Mouse (Mus musculus): ENCODE results near the gene Ccnt1.
A peak's percentile ranks its signal among the peaks of the same experiment; 100 is the strongest.
"Not testable (repeated sequence)": the region's sequence is repeated elsewhere in the genome, so short reads cannot be mapped to it uniquely, and the experiment has no call there.

The Ccnt1 gene

DNA sequence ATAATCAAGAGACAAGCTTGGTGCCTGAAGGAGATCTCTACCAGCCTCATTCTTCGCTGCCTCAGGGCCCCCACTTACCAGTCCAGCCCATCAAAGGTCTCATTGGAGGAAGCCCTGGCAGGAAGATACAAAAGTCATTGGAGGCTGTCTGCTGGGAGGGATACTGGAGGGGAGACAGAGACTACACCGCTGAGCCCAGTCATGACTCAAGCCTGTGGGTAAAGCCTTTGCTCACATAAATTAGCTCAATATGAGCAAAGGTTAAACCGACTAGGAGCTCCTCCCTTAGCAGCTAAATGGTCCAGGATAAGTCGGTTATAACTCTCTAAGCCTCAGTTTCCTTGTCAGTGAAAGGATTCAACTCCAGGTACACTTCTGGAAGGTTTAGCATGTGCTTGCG lies 24.3 kb upstream of the Ccnt1 start:
- DNase-seq (ENCODE audit: low spot score) = no peak

DNA sequence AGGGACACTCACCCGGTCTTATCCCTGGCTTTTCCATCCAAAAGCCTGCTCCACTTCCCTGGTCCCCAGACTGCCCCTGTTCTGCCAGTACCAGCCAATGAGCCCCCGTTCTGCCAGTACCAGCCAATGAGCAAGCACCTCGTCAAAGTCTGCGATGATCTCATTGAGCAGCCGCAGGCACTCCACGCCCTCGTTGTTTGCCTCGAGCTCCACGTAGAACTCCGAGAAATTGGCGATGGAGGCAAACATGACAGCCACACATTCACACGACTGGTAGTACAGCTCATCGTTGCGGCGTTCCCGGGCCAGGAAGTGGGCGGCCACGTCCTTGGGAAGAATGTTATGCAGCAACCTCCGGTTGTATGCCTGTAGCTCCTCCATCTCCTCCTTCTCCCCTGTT lies 23.5 kb upstream of the Ccnt1 start:
- DNase-seq (ENCODE audit: low spot score) = no peak

DNA sequence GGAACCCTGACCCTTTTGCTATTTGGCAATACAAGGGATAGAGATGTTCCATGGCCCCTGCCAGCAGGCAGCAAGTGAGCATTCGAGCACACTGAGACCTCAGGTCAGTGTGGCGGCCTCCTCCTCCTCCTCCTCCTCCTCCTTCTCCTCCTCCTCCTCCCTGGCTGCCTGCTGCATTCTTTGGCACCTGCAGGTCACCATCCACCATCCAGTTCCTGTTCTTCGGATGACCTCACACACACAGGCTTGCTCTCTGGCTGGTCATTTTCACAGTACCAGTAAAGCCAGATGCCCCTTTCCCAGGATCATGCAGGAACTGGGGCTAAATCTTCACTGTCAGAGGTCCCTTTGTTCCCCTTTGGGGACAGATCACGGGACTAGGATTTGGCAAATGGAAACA lies 20.7 kb upstream of the Ccnt1 start:
- DNase-seq (ENCODE audit: low spot score) = no peak

DNA sequence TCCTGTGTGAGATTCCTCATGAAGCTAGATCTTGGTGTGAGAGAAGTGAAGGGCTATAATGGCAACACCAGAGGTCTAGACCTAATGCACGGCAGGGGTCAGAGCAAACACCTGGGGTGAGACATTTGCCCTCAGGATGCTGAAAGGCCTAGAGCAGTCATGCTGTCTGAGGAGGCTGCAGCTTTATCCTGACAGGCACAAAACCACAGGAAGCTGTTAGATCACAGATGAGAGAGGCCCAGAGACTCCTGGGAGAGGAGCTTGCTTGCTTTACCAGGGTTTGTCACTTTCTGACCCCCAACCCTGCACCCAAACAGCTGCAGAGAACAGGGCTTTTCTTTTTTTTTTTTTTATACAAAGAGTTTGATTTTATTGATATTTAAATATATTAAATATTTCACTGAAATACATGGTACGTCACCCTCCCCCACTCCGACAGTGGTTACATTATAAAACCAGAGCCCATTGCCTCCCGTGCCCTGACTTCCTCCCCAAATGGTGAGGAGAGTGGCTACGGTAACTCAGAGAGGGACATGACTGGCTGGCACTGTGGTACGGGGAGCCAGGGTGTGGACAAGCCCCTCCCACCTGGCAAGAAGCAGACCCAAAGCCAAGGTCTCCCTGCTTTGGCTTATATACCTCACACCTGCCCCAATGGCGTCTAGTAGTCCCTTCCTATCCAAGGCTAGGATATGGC lies 19.1 kb upstream of the Ccnt1 start:
- no peak for DNase-seq (ENCODE audit: low spot score)

DNA sequence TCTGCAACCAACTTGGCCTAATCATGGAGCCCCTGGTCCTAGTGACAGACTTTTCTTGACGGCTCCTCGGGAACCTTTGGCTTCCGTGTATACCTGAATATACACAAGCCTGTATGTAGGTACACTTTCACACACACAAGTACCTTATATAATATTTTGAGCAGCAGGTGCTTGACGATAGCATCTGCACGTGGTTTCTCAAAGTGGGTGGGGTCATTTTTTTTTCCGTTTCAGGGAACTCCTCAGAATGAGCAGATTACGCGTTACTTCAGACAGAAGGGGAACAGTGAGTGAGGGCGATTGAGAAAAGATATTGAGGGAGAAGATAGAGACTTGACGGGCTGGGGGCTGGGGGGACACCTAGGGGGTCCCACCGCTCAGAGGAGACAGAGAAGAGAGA lies 17.0 kb upstream of the Ccnt1 start:
- no peak for DNase-seq (ENCODE audit: low spot score)

DNA sequence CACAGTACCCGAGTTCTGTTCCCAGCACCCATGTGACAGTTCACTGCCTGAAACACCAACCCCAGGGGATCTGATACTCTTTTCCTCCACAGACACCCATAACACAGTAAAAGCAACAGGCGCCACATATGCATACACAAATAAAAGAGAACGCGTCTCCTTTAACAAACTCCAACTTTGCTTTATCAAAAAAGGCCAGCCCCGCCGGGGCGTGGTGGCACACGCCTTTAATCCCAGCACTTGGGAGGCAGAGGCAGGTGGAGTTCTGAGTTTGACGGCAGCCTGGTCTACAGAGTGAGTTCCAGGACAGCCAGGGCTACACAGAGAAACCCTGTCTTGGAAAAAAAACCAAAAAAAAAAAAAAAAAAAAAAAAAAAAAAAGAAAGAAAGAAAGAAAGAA lies 15.4 kb upstream of the Ccnt1 start:
- DNase-seq (ENCODE audit: low spot score) = not testable (repeated sequence)

DNA sequence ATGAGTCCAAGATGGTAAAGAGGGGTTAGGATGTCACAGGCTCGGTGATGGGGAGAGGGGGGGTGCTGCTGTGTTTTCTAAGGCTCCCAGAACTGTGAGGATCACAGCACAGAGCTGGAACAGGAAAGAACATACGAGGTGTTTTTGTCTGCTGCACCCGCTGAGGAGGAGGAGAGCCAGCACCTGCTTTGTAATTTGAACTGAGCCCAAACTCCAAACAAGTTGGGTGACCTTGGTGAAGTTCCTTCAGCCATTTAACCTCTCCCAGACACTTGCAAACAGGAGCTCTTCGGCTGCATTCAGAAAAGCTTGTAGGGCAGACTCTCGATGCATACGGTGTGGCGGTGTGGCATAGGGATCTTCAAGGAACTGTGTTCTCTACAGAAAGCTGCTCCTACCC lies 14.7 kb upstream of the Ccnt1 start:
- no peak for DNase-seq (ENCODE audit: low spot score)

DNA sequence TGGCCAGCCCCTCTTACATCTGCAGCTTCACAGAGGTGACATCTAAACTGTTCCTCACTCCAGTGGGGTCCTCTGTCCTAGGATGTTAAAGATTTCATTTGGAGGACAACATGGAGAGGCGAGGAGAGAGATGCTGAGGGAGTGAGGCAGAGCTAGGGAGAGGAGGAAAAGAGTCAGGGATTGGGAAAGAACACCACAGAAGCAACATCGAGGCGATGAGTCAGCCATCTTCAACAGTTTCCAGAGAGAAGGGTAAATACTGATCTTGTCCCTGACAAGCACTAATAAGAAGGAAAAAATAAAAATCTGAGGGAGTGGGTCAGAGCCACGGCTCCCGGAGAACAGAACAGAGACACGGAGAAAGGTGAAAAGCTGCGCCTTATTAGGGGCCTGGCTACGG lies 12.3 kb upstream of the Ccnt1 start:
- DNase-seq (ENCODE audit: low spot score) = no peak

DNA sequence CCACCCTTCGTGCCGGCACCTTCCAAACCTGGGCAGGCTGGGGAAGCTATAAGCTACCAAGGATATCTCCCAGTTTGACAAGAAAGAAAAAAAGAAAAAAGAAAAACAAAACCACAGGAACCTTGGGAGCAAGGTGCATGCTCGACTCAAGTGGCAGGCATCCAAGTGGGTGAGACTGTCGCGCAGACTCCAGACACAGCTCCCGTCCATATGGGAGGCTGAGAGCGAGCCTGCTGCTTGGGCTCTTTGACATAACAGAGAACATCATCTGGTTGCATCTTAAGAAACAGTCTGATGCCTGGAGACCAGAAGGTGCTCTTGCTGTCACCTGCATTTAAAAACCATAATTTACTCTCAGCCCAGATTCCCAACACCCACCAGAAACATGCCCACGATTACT lies 11.7 kb upstream of the Ccnt1 start:
- DNase-seq (ENCODE audit: low spot score) = no peak

DNA sequence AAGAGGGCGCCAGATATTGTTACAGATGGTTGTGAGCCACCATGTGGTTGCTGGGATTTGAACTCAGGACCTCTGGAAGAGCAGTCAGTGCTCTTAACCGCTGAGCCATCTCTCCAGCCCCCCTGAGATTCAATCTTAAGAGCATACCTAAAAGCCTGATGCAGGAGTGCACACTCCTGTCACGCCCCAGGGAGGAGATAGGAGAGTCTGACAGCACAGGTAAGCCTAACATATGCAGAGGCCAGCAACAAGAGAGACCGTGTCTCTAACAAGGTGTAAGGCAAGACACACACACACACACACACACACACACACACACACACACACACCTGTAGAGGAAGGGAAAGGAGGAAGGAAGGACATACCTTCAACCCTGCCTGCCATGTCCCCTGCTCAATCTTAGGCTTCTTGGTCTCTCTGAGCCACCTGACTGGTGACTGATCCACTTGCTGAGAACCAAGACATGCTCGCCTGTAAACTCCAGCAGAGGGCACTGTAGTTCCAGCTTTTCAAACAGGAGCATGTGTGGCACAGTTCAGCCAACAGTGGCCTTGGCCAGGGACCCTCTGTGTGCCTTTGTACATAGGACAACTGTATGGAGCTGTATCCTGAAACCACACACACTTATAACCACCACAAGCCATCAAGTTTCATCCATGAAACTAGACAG lies 9.2 kb upstream of the Ccnt1 start:
- DNase-seq (ENCODE audit: low spot score) = peak; percentile 80

DNA sequence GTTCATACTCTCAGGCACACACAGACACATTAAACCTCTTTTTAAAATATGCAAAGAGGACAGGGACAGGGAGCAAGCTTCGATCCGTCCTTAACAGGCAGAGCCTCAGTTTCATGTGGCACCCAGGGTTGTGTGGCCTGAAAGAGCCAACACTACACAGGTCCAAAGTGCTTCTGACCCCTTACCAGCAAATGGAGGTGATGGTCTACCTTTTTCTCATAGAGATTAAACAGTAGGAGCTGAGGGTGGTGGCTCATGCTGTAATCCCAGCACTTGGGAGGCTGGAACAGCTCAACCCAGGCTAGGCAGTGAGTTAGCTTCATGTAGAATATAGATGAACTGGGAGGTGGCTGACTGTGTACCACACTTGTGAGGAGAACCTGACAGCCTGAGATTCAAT lies 8.6 kb upstream of the Ccnt1 start:
- no peak for DNase-seq (ENCODE audit: low spot score)

DNA sequence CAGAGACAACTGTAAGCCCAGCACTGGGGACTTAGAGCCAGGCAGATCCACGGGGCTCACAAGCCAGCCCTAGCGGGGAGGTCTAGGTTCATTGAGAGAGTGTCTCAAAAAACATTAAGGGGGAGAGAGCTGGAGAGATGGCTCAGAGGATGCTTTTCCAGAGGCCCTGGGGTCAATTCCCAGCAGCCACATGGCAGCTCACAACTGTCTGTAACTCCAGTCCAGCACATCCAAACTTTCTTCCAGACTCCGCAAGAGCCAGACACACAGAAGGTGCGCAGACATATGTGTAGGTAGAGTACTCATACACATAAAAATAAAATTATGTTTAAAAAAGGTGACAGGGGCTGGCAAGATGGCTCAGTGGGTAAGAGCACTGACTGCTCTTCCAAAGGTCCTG lies 2.6 kb upstream of the Ccnt1 start:
- no peak for DNase-seq (ENCODE audit: low spot score)

DNA sequence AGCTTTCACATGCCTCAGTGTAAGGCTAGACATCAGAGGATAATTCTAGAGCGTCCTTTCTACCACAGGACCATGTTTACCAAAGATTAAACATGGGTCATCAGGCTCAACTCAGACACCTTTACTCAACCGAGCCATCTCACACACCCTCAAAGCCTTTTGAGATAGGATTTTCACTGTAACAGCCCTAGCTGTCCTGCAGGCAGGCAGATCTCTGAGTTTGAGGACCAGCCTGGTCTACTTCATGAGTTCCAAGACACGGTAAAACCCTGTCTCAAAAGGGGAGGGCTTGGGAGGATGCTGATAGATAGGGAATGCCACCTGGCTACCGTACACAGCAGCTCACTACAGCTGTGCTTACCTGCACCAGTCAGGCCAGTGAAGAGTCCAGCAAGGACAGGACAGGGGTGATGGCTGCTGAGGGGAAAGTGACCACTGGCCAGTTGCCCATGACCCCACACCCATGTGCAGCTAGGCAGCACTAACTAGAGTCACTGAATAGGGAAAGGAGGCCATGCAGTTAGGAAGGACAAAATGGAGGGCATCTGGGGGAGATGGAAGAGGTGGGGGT lies 843 bp downstream of the Ccnt1 start:
- DNase-seq (ENCODE audit: low spot score) = no peak

DNA sequence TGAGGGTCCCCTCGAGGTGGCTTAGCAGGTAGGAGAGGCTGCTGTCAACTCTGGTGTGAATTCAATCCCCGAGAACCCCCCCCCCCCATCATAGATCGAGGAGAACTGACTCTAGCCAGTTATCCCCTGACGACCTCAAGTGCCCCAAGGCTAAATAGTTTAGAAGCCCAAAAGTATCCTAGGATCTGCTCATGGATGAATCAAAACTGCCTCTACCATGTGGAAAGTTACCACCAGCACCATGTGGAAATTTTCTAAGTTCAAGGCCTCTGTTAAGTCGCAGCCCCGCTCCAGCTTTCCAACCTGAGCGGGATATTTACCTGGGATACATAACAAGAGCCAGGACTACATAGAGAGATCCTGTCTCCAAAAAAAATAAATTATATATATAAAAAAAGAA lies 1.5 kb downstream of the Ccnt1 start:
- no peak for DNase-seq (ENCODE audit: low spot score)

DNA sequence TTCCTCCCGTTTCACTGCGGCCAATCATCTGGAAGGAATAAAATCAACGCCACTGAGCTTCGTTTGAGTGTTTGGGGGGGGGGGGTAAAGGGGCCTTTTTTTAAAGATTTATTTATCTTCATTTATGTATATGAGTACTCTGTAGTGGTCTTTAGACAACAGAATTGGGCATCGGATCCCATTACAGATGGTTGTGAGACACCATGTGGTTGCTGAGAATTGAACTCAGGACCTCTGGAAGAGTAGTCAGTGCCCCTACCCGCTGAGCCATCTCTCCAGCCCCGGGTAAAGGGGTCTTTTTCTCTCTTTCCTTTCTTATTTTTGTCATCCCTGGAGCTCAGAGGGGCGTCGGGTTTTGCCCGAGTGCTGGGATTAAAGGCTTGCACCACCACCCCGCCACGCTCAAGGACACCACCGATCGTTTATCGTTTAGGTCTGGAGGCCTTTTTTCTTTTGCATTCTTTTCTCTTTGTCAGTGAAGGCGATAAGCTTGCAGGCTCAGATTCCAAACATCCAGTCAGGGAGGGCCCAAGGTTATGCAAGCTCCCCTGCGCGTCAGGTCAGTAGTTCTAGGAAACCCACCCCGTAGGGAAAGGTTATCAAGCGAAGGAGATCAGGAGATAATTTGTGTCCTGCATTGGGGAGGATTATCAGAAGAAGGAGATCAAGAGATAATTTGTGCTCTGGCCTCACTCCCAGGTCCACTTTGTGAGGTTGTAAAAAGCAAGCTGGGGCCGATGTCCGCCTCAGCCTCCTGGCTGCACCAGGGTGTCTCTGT lies 2.3 kb downstream of the Ccnt1 start:
- no peak for DNase-seq (ENCODE audit: low spot score)

DNA sequence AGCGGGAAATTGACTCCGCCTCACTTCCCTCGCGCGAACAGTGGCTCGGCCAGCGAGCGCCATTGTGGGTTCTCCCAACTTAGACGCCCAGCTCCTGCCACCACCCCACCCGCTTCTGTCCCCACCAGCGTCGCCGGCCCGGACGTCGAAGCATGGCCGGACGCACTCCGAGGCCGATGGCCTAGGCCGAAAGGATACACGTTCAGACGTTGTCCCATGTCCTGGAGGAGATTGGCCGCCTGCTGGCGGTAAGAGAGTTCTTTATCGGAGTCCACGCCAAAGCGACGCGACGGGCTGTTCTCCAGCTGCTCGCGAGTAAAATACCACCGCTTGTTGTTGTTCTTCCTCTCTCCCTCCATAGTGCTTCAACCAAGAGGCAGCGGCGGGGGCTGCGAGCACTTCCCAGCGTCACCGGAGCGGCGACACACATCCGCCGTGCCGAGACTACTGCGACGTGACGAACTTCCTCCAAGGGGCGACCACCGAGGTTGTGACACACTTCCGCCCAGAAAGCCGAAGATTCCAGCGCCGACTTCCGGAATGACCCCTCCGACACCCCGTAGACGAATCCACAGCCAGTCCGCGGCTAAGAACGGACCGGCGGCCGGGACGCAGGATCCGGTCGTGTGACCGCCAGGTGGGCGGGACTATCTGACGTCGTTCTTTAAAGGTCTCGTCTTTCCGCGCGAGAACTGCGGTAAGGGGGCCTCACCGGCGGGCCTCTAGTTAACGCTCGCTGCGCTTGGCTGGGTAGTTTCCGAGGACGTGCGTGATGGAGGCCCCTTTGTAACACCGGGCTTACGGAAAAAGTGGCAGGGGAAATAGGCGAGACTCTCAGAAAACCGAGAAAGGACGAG lies 3.2 kb downstream of the Ccnt1 start:
- peak; percentile 99 for DNase-seq (ENCODE audit: low spot score)

DNA sequence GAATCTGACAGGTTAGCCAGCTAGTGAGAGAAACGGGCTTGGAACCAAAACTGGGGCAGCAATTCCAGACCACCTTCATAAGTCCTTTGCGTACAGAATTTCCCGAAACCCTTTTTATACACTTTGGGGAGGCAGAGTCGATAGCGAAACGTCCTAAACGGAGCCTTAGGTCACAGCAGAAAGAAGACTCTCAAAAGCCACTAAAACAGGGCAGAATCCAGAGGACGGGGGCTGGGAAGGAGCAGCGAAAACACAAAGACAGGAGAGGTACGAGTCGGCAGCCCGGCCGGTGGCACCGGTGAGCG lies 3.8 kb downstream of the Ccnt1 start:
- no peak for DNase-seq (ENCODE audit: low spot score)

DNA sequence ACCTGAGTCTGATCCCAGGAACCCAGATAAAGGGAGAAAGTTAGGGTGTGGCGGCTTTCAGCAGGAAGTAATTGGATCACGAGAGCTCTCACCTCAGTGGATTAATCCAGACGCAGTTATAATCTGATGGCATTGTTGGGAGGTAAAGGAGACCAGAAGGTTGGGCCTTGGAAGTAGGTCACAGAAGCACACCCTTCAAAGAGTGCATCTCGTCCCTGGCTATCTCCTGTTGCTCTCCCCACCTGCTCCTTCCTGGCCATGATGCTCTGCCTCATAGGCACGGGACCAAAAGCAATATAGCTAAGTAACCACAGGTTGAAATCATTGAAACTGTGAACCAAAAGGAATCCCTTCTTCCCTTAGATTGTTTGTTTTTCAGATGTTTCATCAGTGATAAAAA lies 13.5 kb downstream of the Ccnt1 start:
- DNase-seq (ENCODE audit: low spot score) = no peak

DNA sequence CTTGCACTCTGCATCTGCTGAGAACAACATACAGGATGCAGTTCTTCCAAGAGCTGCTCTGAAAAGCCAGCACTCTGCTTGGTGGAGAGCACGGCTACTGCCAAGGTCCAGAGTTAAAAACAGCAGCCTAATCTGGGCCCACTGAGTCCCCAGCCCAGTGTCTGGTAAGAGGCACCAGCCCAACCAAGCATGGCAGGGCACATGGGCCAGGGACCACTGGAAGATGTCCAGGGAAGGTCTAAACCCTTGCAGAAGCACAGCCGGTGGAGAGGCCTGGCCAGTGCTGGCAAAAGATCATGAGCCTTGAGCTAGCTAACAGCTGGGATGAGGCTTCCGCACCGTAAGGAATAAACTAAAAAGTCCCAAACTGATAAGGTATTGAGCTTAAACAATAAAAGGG lies 14.8 kb downstream of the Ccnt1 start:
- DNase-seq (ENCODE audit: low spot score) = no peak

DNA sequence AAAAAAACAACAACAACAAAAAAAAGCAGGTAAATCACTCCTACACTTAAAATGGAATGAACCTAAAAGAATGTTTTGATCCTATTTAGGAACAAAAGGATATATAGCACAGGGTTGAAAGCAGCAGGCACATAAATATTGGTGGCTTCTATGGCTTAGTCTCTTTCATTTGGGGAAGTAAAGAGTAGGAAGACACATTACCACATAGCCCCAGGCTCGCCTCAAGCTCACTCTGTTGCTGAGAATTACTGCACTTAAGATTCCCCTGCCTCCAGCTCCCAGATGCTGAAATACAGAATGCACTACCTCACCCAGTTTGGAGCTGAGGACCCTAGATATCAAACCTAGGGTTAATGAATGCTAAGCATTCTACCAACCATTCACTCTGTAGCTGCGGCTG lies 18.0 kb downstream of the Ccnt1 start:
- DNase-seq (ENCODE audit: low spot score) = no peak

DNA sequence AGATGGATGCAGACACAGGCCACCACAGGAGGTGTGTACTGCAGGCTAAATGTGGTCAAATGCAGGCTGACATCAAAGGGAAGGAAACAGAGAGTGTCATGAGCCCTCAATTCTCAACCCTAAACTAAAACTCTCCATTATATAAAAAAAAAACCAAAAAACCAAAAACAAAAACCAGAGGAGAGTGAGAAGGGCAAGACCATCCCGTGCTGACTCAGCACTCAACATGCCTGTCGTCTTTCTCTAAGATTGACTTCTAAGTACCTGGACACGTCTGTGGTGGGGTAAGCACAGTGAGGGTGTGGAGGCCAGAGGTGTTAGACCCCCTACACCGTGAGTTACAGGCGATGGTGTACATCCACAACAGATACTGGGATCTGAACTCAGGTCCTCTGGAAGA lies 23.9 kb downstream of the Ccnt1 start:
- no peak for DNase-seq (ENCODE audit: low spot score)

DNA sequence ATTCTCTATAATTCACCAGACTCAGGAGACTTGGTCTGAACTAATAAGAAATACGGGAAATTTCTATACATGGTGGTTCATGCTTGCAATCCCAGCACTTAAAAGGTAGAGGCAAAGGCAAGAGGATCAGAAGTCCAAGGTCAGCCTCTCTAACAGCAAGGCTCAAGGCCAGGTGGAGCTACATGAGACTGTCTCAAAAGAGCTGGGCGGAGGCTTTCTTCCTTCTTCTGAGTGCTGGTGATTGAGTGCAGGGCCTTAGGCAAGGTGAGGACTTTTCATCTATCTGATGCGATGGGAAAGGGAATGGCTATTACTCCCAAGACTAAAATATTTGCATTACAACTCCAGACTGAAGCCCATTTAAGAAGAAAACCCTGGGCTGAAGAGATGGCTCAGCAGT lies 25.6 kb downstream of the Ccnt1 start:
- DNase-seq (ENCODE audit: low spot score) = no peak
